Mouse (Mus musculus) hindbrain, embryonic 14.5 days (tissue): Measurements from ENCODE around the gene Rfc4. TPM values are rescaled to one million over a fixed set of nuclear protein-coding genes. Genes with fewer than 3 reads are reported as not detected.

ENCODE experiments used
- ATAC-seq: fragments of 200-750 bp; cut with Nextera tagmentation; 2 replicates; pipeline ENCODE4 v1.8.0; 2017; ENCODE audit warnings: moderate number of reproducible peaks, mild to moderate bottlenecking, moderate TSS enrichment, moderate library complexity; ENCODE audit not compliant: low FRiP score
- DNase-seq: peaks from one replicate; pipeline ENCODE4 v3.0.0-alpha.2; 2015; ENCODE audit warnings: low spot score
- H3K27ac ChIP-seq: fragments of 300-500 bp; sonication (generic); 2 replicates; pipeline ENCODE4 v1.5.1; 2014; ENCODE audit warnings: mild to moderate bottlenecking, moderate library complexity
- H3K27me3 ChIP-seq: fragments of 300-500 bp; sonication (generic); 2 replicates; pipeline ENCODE4 v1.6.1; 2014; ENCODE audit warnings: mild to moderate bottlenecking, low read length, mixed read lengths; ENCODE audit not compliant: control insufficient read depth, insufficient read depth
- H3K36me3 ChIP-seq: fragments of 300-500 bp; sonication (generic); replicated peaks from 2 replicates; pipeline ENCODE4 v1.6.1; 2014; ENCODE audit not compliant: control insufficient read depth, insufficient read depth
- H3K4me1 ChIP-seq: fragments of 300-500 bp; sonication (generic); replicated peaks from 2 replicates; pipeline ENCODE4 v1.6.1; 2014; ENCODE audit warnings: antibody characterized with exemption, low read length, mixed read lengths; ENCODE audit not compliant: control insufficient read depth, insufficient read depth
- H3K4me2 ChIP-seq: fragments of 300-500 bp; sonication (generic); replicated peaks from 2 replicates; pipeline ENCODE4 v1.6.1; 2014; ENCODE audit warnings: mild to moderate bottlenecking, moderate library complexity
- H3K4me3 ChIP-seq: fragments of 300-500 bp; sonication (generic); replicated peaks from 2 replicates; pipeline ENCODE4 v1.5.1; 2014; ENCODE audit warnings: mild to moderate bottlenecking, low read length
- H3K9ac ChIP-seq: fragments of 300-500 bp; sonication (generic); 2 replicates; pipeline ENCODE4 v1.6.1; 2014
- H3K9me3 ChIP-seq: fragments of 300-500 bp; sonication (generic); 2 replicates; pipeline ENCODE4 v1.6.1; 2016; ENCODE audit warnings: low read length; ENCODE audit not compliant: control insufficient read depth
- WGBS: fragments of 180-500 bp; shearing (Covaris S2); extraction: QIAGEN DNeasy Blood & Tissue Kit; methylation state at CpG from one replicate; pipeline ENCODE4 v1.1.7; 2014; 5-methylcytosine and 5-hydroxymethylcytosine counted together
- polyA plus RNA-seq: library from polyadenylated mRNA; unstranded; fragments of >200 nt; fragmentation: Nextera tagmentation; extraction: Ambion mirVana; gene quantifications from 2 replicates; pipeline ENCODE4 v1.2.1, GENCODE M21; 2014

Gene Rfc4
- polyA plus RNA-seq, 1 experiment from 2014 or later, result 43.1 TPM

GRCm38 (mm10) chr16:23107946-23108759 is 19.4 kb downstream of the Rfc4 start:
- Histone ChIP-seq H3K9ac (peak overlapping the region; percentile 100), H3K36me3 (peaks cover 46% of the 10 kb centered on the region), H3K27ac (peak overlapping the region; percentile 98), H3K9me3 (no peaks in the 10 kb centered on the region), H3K4me3 (peak overlapping the region; percentile 95), H3K4me1 (peaks cover 19% of the 10 kb centered on the region), H3K4me2 (peak overlapping the region; percentile 99), H3K27me3 (no peaks in the 10 kb centered on the region)
- WGBS, result under 1% methylated on average over 52 of the region's 52 CpGs
- DNase-seq (peak; percentile 80), ATAC-seq (peak; percentile 91)

GRCm38 (mm10) chr16:23107231-23107942 is 20.1 kb downstream of the Rfc4 start, which contains the start of gene Eif4a2:
Eif4a2 (plus strand) TSS chr16:23107444.
- Histone ChIP-seq H3K4me2 (peak within 1 kb of the TSS; percentile 99), H3K4me3 (peak within 1 kb of the TSS; percentile 95), H3K9me3 (no peaks in the 10 kb centered on the region), H3K4me1 (peaks cover 19% of the 10 kb centered on the region), H3K9ac (peak within 1 kb of the TSS; percentile 100), H3K27me3 (no peaks in the 10 kb centered on the region), H3K36me3 (peaks cover 38% of the 10 kb centered on the region), H3K27ac (peak within 1 kb of the TSS; percentile 98)
- ATAC-seq (peak; percentile 95), DNase-seq (peak; percentile 93)
- under 1% methylated on average over 71 of the region's 71 CpGs for WGBS

GRCm38 (mm10) chr16:23106121-23106520 is 21.4 kb downstream of the Rfc4 start:
- peaks cover 16% of the 10 kb centered on the region for H3K4me1 ChIP-seq
- no peaks in the 10 kb centered on the region for H3K9me3 ChIP-seq
- H3K27me3 ChIP-seq, result peaks cover 3% of the 10 kb centered on the region; the same call in 1 of the 2 replicates
- no peak overlapping the region for H3K4me2 ChIP-seq
- no peak overlapping the region for H3K9ac ChIP-seq
- no peak overlapping the region for H3K27ac ChIP-seq
- no peak overlapping the region for H3K4me3 ChIP-seq
- no peak for DNase-seq
- no peak for ATAC-seq
- 76% methylated on average over 7 of the region's 7 CpGs for WGBS
- H3K36me3 ChIP-seq, result peaks cover 26% of the 10 kb centered on the region

- no peak for DNase-seq
- ATAC-seq, result no peak
- Histone ChIP-seq H3K4me1 (peaks cover under 1% of the 10 kb centered on the region), H3K9ac (no peak overlapping the region), H3K36me3 (peaks cover 3% of the 10 kb centered on the region), H3K27me3 (peaks cover 22% of the 10 kb centered on the region), H3K4me3 (no peak overlapping the region), H3K27ac (no peak overlapping the region), H3K9me3 (no peaks in the 10 kb centered on the region), H3K4me2 (no peak overlapping the region)
- WGBS, result 60% methylated on average over 2 of the region's 2 CpGs
Measured at GRCm38 (mm10) chr16:23103841-23104240, 23.7 kb downstream of the Rfc4 start.

- Histone ChIP-seq H3K27me3 (peaks cover 22% of the 10 kb centered on the region), H3K4me1 (no peaks in the 10 kb centered on the region; the same call in none of the 2 replicates), H3K27ac (no peak overlapping the region), H3K36me3 (no peaks in the 10 kb centered on the region), H3K9me3 (no peaks in the 10 kb centered on the region), H3K9ac (peak overlapping the region; percentile 28; the same call in 1 of the 2 replicates), H3K4me2 (peak overlapping the region; percentile 44), H3K4me3 (peak overlapping the region; percentile 13; the same call in 1 of the 2 replicates)
- no peak for ATAC-seq
- 45% methylated on average over 17 of the region's 17 CpGs for WGBS
- no peak for DNase-seq
Measured at GRCm38 (mm10) chr16:23103038-23103745, 24.3 kb downstream of the Rfc4 start.

GRCm38 (mm10) chr16:23102340-23103037 is 25.0 kb downstream of the Rfc4 start:
- peak overlapping the region; percentile 44 for H3K4me2 ChIP-seq
- DNase-seq, result no peak
- no peak for ATAC-seq
- H3K27ac ChIP-seq, result no peak overlapping the region
- 16% methylated on average over 15 of the region's 15 CpGs for WGBS
- H3K9me3 ChIP-seq, result no peaks in the 10 kb centered on the region
- H3K4me3 ChIP-seq, result peak overlapping the region; percentile 13
- H3K36me3 ChIP-seq, result no peaks in the 10 kb centered on the region
- H3K4me1 ChIP-seq, result no peaks in the 10 kb centered on the region; the same call in none of the 2 replicates
- H3K9ac ChIP-seq, result peak overlapping the region; percentile 28; the same call in 1 of the 2 replicates
- peaks cover 22% of the 10 kb centered on the region for H3K27me3 ChIP-seq

GRCm38 (mm10) chr16:23100613-23101012 is 26.9 kb downstream of the Rfc4 start:
- Histone ChIP-seq H3K27ac (no peak overlapping the region), H3K27me3 (peaks cover 22% of the 10 kb centered on the region), H3K4me2 (peak overlapping the region; percentile 62), H3K4me3 (no peak overlapping the region), H3K9ac (peak overlapping the region; percentile 44; the same call in 1 of the 2 replicates), H3K36me3 (no peaks in the 10 kb centered on the region), H3K9me3 (no peaks in the 10 kb centered on the region), H3K4me1 (no peaks in the 10 kb centered on the region; the same call in 1 of the 2 replicates)
- ATAC-seq (peak; percentile 14; the same call in 1 of the 2 replicates), DNase-seq (no peak)
- 11% methylated on average over 10 of the region's 10 CpGs for WGBS

- Histone ChIP-seq H3K27me3 (peaks cover 22% of the 10 kb centered on the region), H3K9ac (peak overlapping the region; percentile 44)
- ATAC-seq, result peak; percentile 40; the same call in 1 of the 2 replicates
Measured at GRCm38 (mm10) chr16:23100099-23100575, 27.4 kb downstream of the Rfc4 start.

More at GRCm38 (mm10) chr16:23100099-23100575, 27.4 kb downstream of the Rfc4 start:
- H3K4me3 ChIP-seq, result peak overlapping the region; percentile 27
- H3K4me2 ChIP-seq, result peak overlapping the region; percentile 62
- DNase-seq, result no peak
- no peaks in the 10 kb centered on the region for H3K9me3 ChIP-seq
- 2% methylated on average over 9 of the region's 9 CpGs for WGBS
- no peaks in the 10 kb centered on the region; the same call in 1 of the 2 replicates for H3K4me1 ChIP-seq
- H3K36me3 ChIP-seq, result no peaks in the 10 kb centered on the region
- no peak overlapping the region for H3K27ac ChIP-seq
